Mouse (Mus musculus): ENCODE measurements around the gene Cmtr1. TPM values are rescaled to one million over a fixed set of nuclear protein-coding genes. Genes with fewer than 3 reads are reported as not detected.
A peak's percentile ranks its signal among the peaks of the same experiment; 100 is the strongest.
"Not testable (repeated sequence)": the region's sequence is repeated elsewhere in the genome, so short reads cannot be mapped to it uniquely, and the experiment has no call there.

The Cmtr1 gene
- total and polyA plus RNA-seq, 3 experiments, result 47.3 to 99.6 (median 77.9) TPM

- Histone ChIP-seq H3K9ac (ENCODE audit: control insufficient read depth, low read depth, low read length, poor library complexity, severe bottlenecking) (no peak overlapping the region), H3K27me3 (ENCODE audit: control insufficient read depth in 1 of 2, insufficient read depth in 2 of 2, low read length in 2 of 2) (no peaks in the 10 kb centered on the region), H3K9me3 (replicated peaks; ENCODE audit: insufficient read depth, low read length) (no peaks in the 10 kb centered on the region), H3K4me3 (ENCODE audit: control insufficient read depth in 1 of 2, insufficient read depth in 1 of 2, low read depth in 2 of 2, low read length in 2 of 2) (no peak overlapping the region), H3K27ac (ENCODE audit: control insufficient read depth, low read depth, low read length) (no peak overlapping the region), H3K4me1 (ENCODE audit: control insufficient read depth in 1 of 2, insufficient read depth in 2 of 2, low read length in 2 of 2) (peaks cover 7 to 26% of the 10 kb centered on the region in 2 experiments; a peak in 3 of 4 replicates), H3K79me2 (ENCODE audit: control insufficient read depth, insufficient read depth, low read length, poor library complexity) (peaks cover 6% of the 10 kb centered on the region), H3K36me3 (ENCODE audit: control insufficient read depth in 1 of 2, insufficient read depth in 2 of 2, low read length in 2 of 2) (peaks cover 0 to 17% of the 10 kb centered on the region in 2 experiments; a peak in 2 of 4 replicates)
- no peak for DNase-seq (ENCODE audit: low read depth, low spot score)
- TF ChIP-seq POLR2A (IDR thresholded peaks at IDR 0.05; ENCODE audit: control insufficient read depth in 1 of 2, insufficient read depth in 1 of 2, low read depth in 1 of 2, low read length in 2 of 2, poor library complexity in 1 of 2), result no peak
- no peak for TF ChIP-seq RCOR1 (IDR thresholded peaks at IDR 0.05; ENCODE audit: low read depth, low read length)
- no peak for TF ChIP-seq JUND (IDR thresholded peaks at IDR 0.05; ENCODE audit: low read depth, low read length)
- no peak for TF ChIP-seq EP300 (IDR thresholded peaks at IDR 0.05; ENCODE audit: low read depth in 1 of 2, low read length in 2 of 2)
- no peak for TF ChIP-seq UBTF (IDR thresholded peaks at IDR 0.05; ENCODE audit: borderline replicate concordance, insufficient read depth, low read depth, low read length)
- TF ChIP-seq NELFE (IDR thresholded peaks at IDR 0.05; ENCODE audit: low read depth, low read length), result no peak
- TF ChIP-seq MAFK (IDR thresholded peaks at IDR 0.05; ENCODE audit: borderline replicate concordance, low read depth, low read length), result no peak
- TF ChIP-seq POLR2AphosphoS2 (IDR thresholded peaks at IDR 0.05; ENCODE audit: low read length), result no peak
- no peak for TF ChIP-seq MAZ (IDR thresholded peaks at IDR 0.05; ENCODE audit: low read depth, low read length)
- TF ChIP-seq MAX (IDR thresholded peaks at IDR 0.05; ENCODE audit: low read length), result no peak
- TF ChIP-seq ZKSCAN1 (IDR thresholded peaks at IDR 0.05; ENCODE audit: low read depth, low read length), result no peak
- TF ChIP-seq ZMIZ1 (IDR thresholded peaks at IDR 0.05; ENCODE audit: low read depth, low read length), result no peak
- no peak for TF ChIP-seq NRF1 (IDR thresholded peaks at IDR 0.05; ENCODE audit: insufficient read depth, low read depth, low read length, poor library complexity, severe bottlenecking)
- no peak for TF ChIP-seq USF2 (IDR thresholded peaks at IDR 0.05; ENCODE audit: borderline replicate concordance in 1 of 2, insufficient read depth in 1 of 2, low read depth in 1 of 2, low read length in 2 of 2)
- no peak for TF ChIP-seq CHD2 (IDR thresholded peaks at IDR 0.05; ENCODE audit: low read length)
- no peak for TF ChIP-seq ZC3H11A (IDR thresholded peaks at IDR 0.05; ENCODE audit: low read depth, low read length)
These were observed 52.2 kb downstream of the Cmtr1 start for GRCm38 (mm10) chr17:29712565-29712964.

GRCm38 (mm10) chr17:29713734-29714133 lies 53.3 kb downstream of the Cmtr1 start:
- TF ChIP-seq CTCF (IDR thresholded peaks at IDR 0.05 in 2 of 3, conservative IDR thresholded peaks at IDR 0.05 in 1 of 3; ENCODE audit: control insufficient read depth in 1 of 3, insufficient read depth in 1 of 3, low read depth in 2 of 3, low read length in 3 of 3, poor library complexity in 1 of 3, severe bottlenecking in 1 of 3), result peak in 1 of 3 experiments; percentile 3; a peak in 1 of 6 replicates
- 0 out of 2 replicates have a peak, but pooled peaks have one; percentile 60 for TF ChIP-seq ZNF384 (IDR thresholded peaks at IDR 0.05; ENCODE audit: low read depth, low read length)
- TF ChIP-seq TBP (IDR thresholded peaks at IDR 0.05; ENCODE audit: low read depth, low read length), result peak; percentile 86
- peaks cover 0 to 17% of the 10 kb centered on the region in 2 experiments; a peak in 2 of 4 replicates for H3K36me3 ChIP-seq (ENCODE audit: control insufficient read depth in 1 of 2, insufficient read depth in 2 of 2, low read length in 2 of 2)

More at GRCm38 (mm10) chr17:29713734-29714133, 53.3 kb downstream of the Cmtr1 start:
- H3K27me3 ChIP-seq (ENCODE audit: control insufficient read depth in 1 of 2, insufficient read depth in 2 of 2, low read length in 2 of 2); H3K4me3 ChIP-seq (ENCODE audit: control insufficient read depth in 1 of 2, insufficient read depth in 1 of 2, low read depth in 2 of 2, low read length in 2 of 2); H3K27ac ChIP-seq (ENCODE audit: control insufficient read depth, low read depth, low read length); H3K79me2 ChIP-seq (ENCODE audit: control insufficient read depth, insufficient read depth, low read length, poor library complexity); H3K9me3 ChIP-seq (replicated peaks; ENCODE audit: insufficient read depth, low read length); H3K9ac ChIP-seq (ENCODE audit: control insufficient read depth, low read depth, low read length, poor library complexity, severe bottlenecking): not testable (repeated sequence)
- DNase-seq (ENCODE audit: low read depth, low spot score), result peak; percentile 55
- peaks cover 4 to 22% of the 10 kb centered on the region in 2 experiments; a peak in 3 of 4 replicates for H3K4me1 ChIP-seq (ENCODE audit: control insufficient read depth in 1 of 2, insufficient read depth in 2 of 2, low read length in 2 of 2)
